Mouse (Mus musculus): ENCODE results near the gene Yes1. TPM values are rescaled to one million over a fixed set of nuclear protein-coding genes. Genes with fewer than 3 reads are reported as not detected.
"Not testable (repeated sequence)": the region's sequence is repeated elsewhere in the genome, so short reads cannot be mapped to it uniquely, and the experiment has no call there.

The Yes1 gene
- polyA plus RNA-seq, 1 experiment from 2014 or later = 22.3 TPM

- H3K27me3 ChIP-seq (ENCODE audit: control insufficient read depth, insufficient read depth, low read length) = no peaks in the 10 kb centered on the region
- no peak overlapping the region for H3K4me3 ChIP-seq (ENCODE audit: low read depth, low read length)
- H3K4me2 ChIP-seq (ENCODE audit: low read depth, low read length) = no peak overlapping the region
- H3K27ac ChIP-seq (ENCODE audit: low read depth, low read length) = no peak overlapping the region
- H3K9ac ChIP-seq (replicated peaks; ENCODE audit: low read depth, low read length) = no peak overlapping the region
- ATAC-seq (ENCODE audit: low read depth) = no peak
- WGBS = 92% methylated on average over 7 of the region's 7 CpGs
- H3K4me1 ChIP-seq (ENCODE audit: control insufficient read depth, insufficient read depth, low read length) = no peaks in the 10 kb centered on the region
- H3K9me3 ChIP-seq (ENCODE audit: control insufficient read depth, low read length) = no peaks in the 10 kb centered on the region
- no peaks in the 10 kb centered on the region for H3K36me3 ChIP-seq (ENCODE audit: control insufficient read depth, insufficient read depth, low read length)
Observed at GRCm38 (mm10) chr5:32728300-32728699, 117.3 kb downstream of the Yes1 start.

GRCm38 (mm10) chr5:32728851-32729250, 117.9 kb downstream of the Yes1 start:
- Histone ChIP-seq H3K9me3 (ENCODE audit: control insufficient read depth, low read length) (no peaks in the 10 kb centered on the region), H3K9ac (replicated peaks; ENCODE audit: low read depth, low read length) (no peak overlapping the region), H3K27me3 (ENCODE audit: control insufficient read depth, insufficient read depth, low read length) (no peaks in the 10 kb centered on the region), H3K4me1 (ENCODE audit: control insufficient read depth, insufficient read depth, low read length) (no peaks in the 10 kb centered on the region), H3K4me3 (ENCODE audit: low read depth, low read length) (no peak overlapping the region), H3K27ac (ENCODE audit: low read depth, low read length) (no peak overlapping the region), H3K36me3 (ENCODE audit: control insufficient read depth, insufficient read depth, low read length) (no peaks in the 10 kb centered on the region), H3K4me2 (ENCODE audit: low read depth, low read length) (no peak overlapping the region)
- ATAC-seq (ENCODE audit: low read depth) = no peak
- WGBS = 81% methylated on average over 8 of the region's 8 CpGs

- ATAC-seq (ENCODE audit: low read depth); H3K9me3 ChIP-seq (ENCODE audit: control insufficient read depth, low read length); H3K27me3 ChIP-seq (ENCODE audit: control insufficient read depth, insufficient read depth, low read length); H3K27ac ChIP-seq (ENCODE audit: low read depth, low read length); H3K4me1 ChIP-seq (ENCODE audit: control insufficient read depth, insufficient read depth, low read length); H3K9ac ChIP-seq (replicated peaks; ENCODE audit: low read depth, low read length); H3K4me3 ChIP-seq (ENCODE audit: low read depth, low read length); H3K4me2 ChIP-seq (ENCODE audit: low read depth, low read length); H3K36me3 ChIP-seq (ENCODE audit: control insufficient read depth, insufficient read depth, low read length): not testable (repeated sequence)
- 100% methylated on average over 6 of the region's 6 CpGs for WGBS
Observed at GRCm38 (mm10) chr5:32733892-32734291, 122.9 kb downstream of the Yes1 start.

GRCm38 (mm10) chr5:32735779-32736178, 124.8 kb downstream of the Yes1 start:
- Histone ChIP-seq H3K36me3 (ENCODE audit: control insufficient read depth, insufficient read depth, low read length) (no peaks in the 10 kb centered on the region), H3K9ac (replicated peaks; ENCODE audit: low read depth, low read length) (no peak overlapping the region), H3K4me2 (ENCODE audit: low read depth, low read length) (no peak overlapping the region), H3K4me3 (ENCODE audit: low read depth, low read length) (no peak overlapping the region), H3K9me3 (ENCODE audit: control insufficient read depth, low read length) (no peaks in the 10 kb centered on the region), H3K27me3 (ENCODE audit: control insufficient read depth, insufficient read depth, low read length) (no peaks in the 10 kb centered on the region), H3K4me1 (ENCODE audit: control insufficient read depth, insufficient read depth, low read length) (no peaks in the 10 kb centered on the region), H3K27ac (ENCODE audit: low read depth, low read length) (no peak overlapping the region)
- WGBS = 84% methylated on average over 6 of the region's 6 CpGs
- ATAC-seq (ENCODE audit: low read depth) = no peak

Other genes with a start within 250 kb of the Yes1 start
- 220 and 240 TPM in 2 replicates for gene Ppp1cb, start 152.3 kb upstream of the Yes1 start, polyA plus RNA-seq (2014; fragmentation: Nextera tagmentation; extraction: Ambion mirVana)
- gene Pisd, start 174.5 kb downstream of the Yes1 start, polyA plus RNA-seq (2014; fragmentation: Nextera tagmentation; extraction: Ambion mirVana) = 91.6 and 99.9 TPM in 2 replicates
- gene Gm20671, start 215.9 kb downstream of the Yes1 start, polyA plus RNA-seq (2014; fragmentation: Nextera tagmentation; extraction: Ambion mirVana) = not detected in 2 replicates
- 8.9 and 15.6 TPM in 2 replicates for gene Prr14l, start 243.1 kb downstream of the Yes1 start, polyA plus RNA-seq (2014; fragmentation: Nextera tagmentation; extraction: Ambion mirVana)